In the genomic region with DNA sequence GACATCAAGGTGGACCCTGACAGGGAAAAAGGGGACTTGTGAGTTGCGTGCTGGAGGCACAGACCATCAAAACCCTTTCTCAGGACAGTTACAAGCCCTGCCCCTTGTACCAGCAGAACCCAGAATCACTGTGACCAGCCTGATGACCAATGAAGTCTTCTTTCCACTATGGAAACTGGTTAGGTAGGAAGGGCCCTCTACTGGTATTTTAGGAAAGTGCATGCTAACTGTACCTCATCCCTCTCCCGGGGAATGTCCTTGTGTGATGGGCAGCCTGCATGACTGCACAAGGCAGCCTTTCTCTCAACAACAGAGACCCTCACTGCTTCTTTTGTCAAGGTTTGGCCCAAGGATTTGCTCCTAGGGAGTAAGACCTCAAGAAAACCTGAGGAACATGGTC, we compare ENCODE assay signal across 7 mouse cellular contexts. TPM values are rescaled to one million over a fixed set of nuclear protein-coding genes. Genes with fewer than 3 reads are reported as not detected.
DNase-seq lines count a peak whose midpoint lies in the region; ATAC-seq lines count a peak whose summit lies in the region.

No protein-coding gene starts in this region.

- DNase-seq in kidney, adult 9 months = peak; percentile 20
- no peak for DNase-seq in kidney, adult 18-20 months
- peak; percentile 78 for DNase-seq in 3T3-L1 (ENCODE audit: low read depth, low spot score)
- peak; percentile 38 for DNase-seq in 416B (ENCODE audit: low read depth)
- DNase-seq in embryo, embryonic 11 days = peak; percentile 56
- no peak for DNase-seq in T-cell, adult 2 months (ENCODE audit: low spot score)

- no peak for ATAC-seq in monocyte, adult 5-6 weeks (replicated peaks; ENCODE audit: insufficient number of reproducible peaks, low FRiP score, low TSS enrichment, poor library complexity, severe bottlenecking)

RNA-seq across cellular contexts. Expression of gene Rdh8, which starts 24.4 kb away (rescaled TPM):
- total RNA-seq in monocyte, adult 5-6 weeks (2017) = not detected in 3 replicates

RNA-seq across cellular contexts. Expression of gene A230050P20Rik, which starts 25.8 kb away (rescaled TPM):
- 5.2 to 12.0 TPM (median 11.8 TPM) in 3 replicates for total RNA-seq in monocyte, adult 5-6 weeks (2017)

RNA-seq across cellular contexts. Expression of gene Col5a3, which starts 27.8 kb away (rescaled TPM):
- total RNA-seq in monocyte, adult 5-6 weeks (2017) = 0.11 TPM in 1 of 3 replicates, not detected in the others

RNA-seq across cellular contexts. Expression of gene Angptl6, which starts 36.9 kb away (rescaled TPM):
- 0.49 to 0.57 TPM in 2 of 3 replicates, not detected in the other for total RNA-seq in monocyte, adult 5-6 weeks (2017)

RNA-seq across cellular contexts. Expression of gene Ppan, which starts 45.3 kb away (rescaled TPM):
- 24.4 to 44.1 TPM (median 26.9 TPM) in 3 replicates for total RNA-seq in monocyte, adult 5-6 weeks (2017)

Comparison
In these comparisons a context has a peak if more than half of its experiments do, and no peak if none do; other contexts are left out.
1. DNase-seq: peak in kidney, adult 9 months (single experiment), 3T3-L1 (single experiment), 416B (single experiment) and embryo, embryonic 11 days (single experiment); none in kidney, adult 18-20 months (single experiment) and T-cell, adult 2 months (single experiment).